Mouse (Mus musculus) heart, postnatal 4 days (tissue): ENCODE results near the gene Wdr61. TPM values are rescaled to one million over a fixed set of nuclear protein-coding genes. Genes with fewer than 3 reads are reported as not detected.

Source experiments
- DNase-seq: peaks from one replicate; pipeline ENCODE4 v3.0.0; 2021
- total RNA-seq, 2 experiments: library from RNA; stranded (reverse); gene quantifications; 2 replicates each; pipeline ENCODE4 v1.2.3; 2021

Gene Wdr61
- total RNA-seq, result 10 to 100 TPM; 47.1 to 49.9 TPM

- peak; percentile 99 for DNase-seq
Measured at GRCm38 (mm10) chr9:54733921-54734638, at the start of gene Wdr61. Gene Wdr61 (minus strand): TSS chr9:54734519.

- DNase-seq, result no peak
Measured at GRCm38 (mm10) chr9:54784003-54784402, 49.7 kb upstream of the Wdr61 start.

GRCm38 (mm10) chr9:54782504-54782903 is 48.2 kb upstream of the Wdr61 start:
- no peak for DNase-seq

- DNase-seq, result no peak
Measured at GRCm38 (mm10) chr9:54779280-54779679, 45.0 kb upstream of the Wdr61 start.

- no peak for DNase-seq
Measured at GRCm38 (mm10) chr9:54776451-54776982, 42.2 kb upstream of the Wdr61 start.

- no peak for DNase-seq
Measured at GRCm38 (mm10) chr9:54770140-54770780, 35.9 kb upstream of the Wdr61 start.

GRCm38 (mm10) chr9:54765336-54766085 is 31.2 kb upstream of the Wdr61 start:
- no peak for DNase-seq

GRCm38 (mm10) chr9:54764561-54765217 is 30.4 kb upstream of the Wdr61 start, which contains the start of gene Crabp1:
Gene Crabp1 (plus strand): TSS chr9:54764748.
- no peak for DNase-seq

GRCm38 (mm10) chr9:54764091-54764490 is 29.8 kb upstream of the Wdr61 start:
- no peak for DNase-seq

- no peak for DNase-seq
Measured at GRCm38 (mm10) chr9:54759592-54759991, 25.3 kb upstream of the Wdr61 start.

- DNase-seq, result no peak
Measured at GRCm38 (mm10) chr9:54752944-54753295, 18.6 kb upstream of the Wdr61 start.

GRCm38 (mm10) chr9:54752201-54752943 is 18.1 kb upstream of the Wdr61 start:
- DNase-seq, result no peak

- no peak for DNase-seq
Measured at GRCm38 (mm10) chr9:54751684-54752083, 17.4 kb upstream of the Wdr61 start.

GRCm38 (mm10) chr9:54750215-54750981 is 16.1 kb upstream of the Wdr61 start:
- DNase-seq, result no peak

- DNase-seq, result no peak
Measured at GRCm38 (mm10) chr9:54745740-54746370, 11.5 kb upstream of the Wdr61 start.

GRCm38 (mm10) chr9:54743891-54744290 is 9.6 kb upstream of the Wdr61 start:
- no peak for DNase-seq

- peak; percentile 70 for DNase-seq
Measured at GRCm38 (mm10) chr9:54738376-54738775, 4.1 kb upstream of the Wdr61 start.

GRCm38 (mm10) chr9:54736284-54736701 is 2.0 kb upstream of the Wdr61 start:
- DNase-seq, result peak; percentile 60

GRCm38 (mm10) chr9:54734639-54735252 is 427 bp upstream of the Wdr61 start:
- no peak for DNase-seq

GRCm38 (mm10) chr9:54732122-54732521 is 2.2 kb downstream of the Wdr61 start:
- no peak for DNase-seq
